Mouse (Mus musculus) G1E (cell line): ENCODE results near the gene Nsd1.

Experiments
- CTCF ChIP-seq: IDR thresholded peaks from 2 replicates; pipeline ENCODE4 v1.5.1; 2012; ENCODE audit warnings: low read depth, low read length, inconsistent platforms, mixed read lengths
- GATA1 ChIP-seq: IDR thresholded peaks from 2 replicates; pipeline ENCODE4 v1.6.1; 2012; ENCODE audit warnings: borderline replicate concordance, low read length, inconsistent platforms, mixed read lengths
- GATA2 ChIP-seq: IDR thresholded peaks from 2 replicates; pipeline ENCODE4 v1.6.1; 2012; ENCODE audit warnings: low read depth, low read length, inconsistent platforms, borderline replicate concordance
- POLR2AphosphoS5 ChIP-seq: IDR thresholded peaks from 2 replicates; pipeline ENCODE4 v1.6.1; 2012; ENCODE audit warnings: low read depth, low read length, inconsistent platforms; ENCODE audit not compliant: insufficient replicate concordance
- TAL1 ChIP-seq: conservative IDR thresholded peaks from 2 replicates; pipeline ENCODE4 v1.6.1; 2012; ENCODE audit warnings: low read depth, low read length, inconsistent platforms, mixed read lengths

DNA sequence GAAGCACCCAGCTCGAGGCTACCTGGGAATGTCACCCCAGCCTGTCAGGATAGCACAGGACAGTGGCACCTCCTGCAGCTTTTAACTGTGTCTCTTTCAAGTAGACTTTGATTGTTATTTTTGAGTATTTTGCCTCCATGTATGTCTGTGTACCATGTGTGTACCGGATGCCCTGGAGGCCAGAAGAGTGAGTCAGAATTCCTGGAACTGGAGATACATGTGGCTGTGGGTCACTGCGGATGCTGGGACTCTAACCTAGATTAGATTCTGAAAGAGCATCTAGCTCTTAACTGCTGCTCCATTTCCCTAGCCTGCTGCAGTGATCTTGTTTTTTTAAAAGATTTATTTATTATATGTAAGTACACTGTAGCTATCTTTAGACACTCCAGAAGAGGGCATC lies 122.7 kb downstream of the Nsd1 start:
- TF ChIP-seq TAL1 (no peak), CTCF (no peak), GATA2 (no peak), POLR2AphosphoS5 (no peak), GATA1 (no peak)
